Mouse (Mus musculus) forebrain, embryonic 15.5 days (tissue): Measurements from ENCODE around the gene Ccr8. TPM values are rescaled to one million over a fixed set of nuclear protein-coding genes. Genes with fewer than 3 reads are reported as not detected.

Experiments
- ATAC-seq: fragments of 200-750 bp; cut with Nextera tagmentation; replicated peaks from 2 replicates; pipeline ENCODE4 v1.8.0; 2017; ENCODE audit warnings: mild to moderate bottlenecking, moderate TSS enrichment, moderate library complexity
- H3K27ac ChIP-seq: fragments of 300-500 bp; sonication (generic); replicated peaks from 2 replicates; pipeline ENCODE4 v1.5.1; 2015; ENCODE audit warnings: mild to moderate bottlenecking, inconsistent platforms
- H3K27me3 ChIP-seq: fragments of 300-500 bp; sonication (generic); 2 replicates; pipeline ENCODE4 v1.6.1; 2015; ENCODE audit warnings: inconsistent platforms
- H3K36me3 ChIP-seq: fragments of 300-500 bp; sonication (generic); 2 replicates; pipeline ENCODE4 v1.6.1; 2015; ENCODE audit warnings: mild to moderate bottlenecking, inconsistent platforms
- H3K4me1 ChIP-seq: fragments of 300-500 bp; sonication (generic); 2 replicates; pipeline ENCODE4 v1.6.1; 2015; ENCODE audit warnings: inconsistent platforms
- H3K4me2 ChIP-seq: fragments of 300-500 bp; sonication (generic); replicated peaks from 2 replicates; pipeline ENCODE4 v1.6.1; 2015; ENCODE audit warnings: mild to moderate bottlenecking, inconsistent platforms
- H3K4me3 ChIP-seq: fragments of 300-500 bp; sonication (generic); 2 replicates; pipeline ENCODE4 v1.5.1; 2015; ENCODE audit warnings: mild to moderate bottlenecking, inconsistent platforms
- H3K9ac ChIP-seq: fragments of 300-500 bp; sonication (generic); replicated peaks from 2 replicates; pipeline ENCODE4 v1.6.1; 2015; ENCODE audit warnings: mild to moderate bottlenecking, inconsistent platforms
- H3K9me3 ChIP-seq: fragments of 300-500 bp; sonication (generic); 2 replicates; pipeline ENCODE4 v1.6.1; 2016; ENCODE audit warnings: inconsistent platforms
- WGBS: fragments of 180-500 bp; shearing (Covaris S2); methylation state at CpG from one replicate; pipeline ENCODE4 v1.1.7; 2015; ENCODE audit warnings: mixed read lengths; 5-methylcytosine and 5-hydroxymethylcytosine counted together
- polyA plus RNA-seq: library from polyadenylated mRNA; unstranded; fragments of >200 nt; fragmentation: Nextera tagmentation; extraction: Ambion mirVana; gene quantifications from 2 replicates; pipeline ENCODE4 v1.2.1, GENCODE M21; 2015

The Ccr8 gene
- polyA plus RNA-seq, 1 experiment from 2014 or later = not detected

DNA sequence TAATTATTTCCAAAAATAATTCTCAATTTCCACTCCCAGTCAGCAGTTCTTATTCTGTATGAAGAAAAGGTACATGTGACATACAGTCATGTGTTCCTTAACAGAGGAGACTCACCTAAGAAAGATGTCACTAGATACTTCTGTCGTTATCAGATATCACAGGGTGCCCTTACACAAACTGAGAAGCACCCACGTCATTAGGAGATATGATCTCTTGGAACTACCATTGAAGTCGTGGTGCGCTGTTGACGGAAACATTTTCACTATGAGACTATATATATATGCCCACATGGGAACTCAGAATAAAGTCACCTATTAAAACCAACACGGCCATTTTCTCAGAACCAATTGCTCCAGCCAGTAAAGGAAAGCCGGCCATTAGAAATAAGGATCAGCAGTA lies 17.4 kb upstream of the Ccr8 start:
- WGBS = 88% methylated on average over 7 of the region's 7 CpGs
- no peak overlapping the region for H3K4me3 ChIP-seq
- no peak for ATAC-seq
- H3K9me3 ChIP-seq = no peaks in the 10 kb centered on the region
- no peaks in the 10 kb centered on the region for H3K27me3 ChIP-seq
- H3K4me1 ChIP-seq = 0 out of 2 replicates have a peak, but pooled peaks cover 2% of the 10 kb centered on the region
- H3K27ac ChIP-seq = no peak overlapping the region
- no peak overlapping the region for H3K4me2 ChIP-seq
- no peak overlapping the region for H3K9ac ChIP-seq
- no peaks in the 10 kb centered on the region for H3K36me3 ChIP-seq

GRCm38 (mm10) chr9:120078241-120078640 lies 13.7 kb upstream of the Ccr8 start:
- no peak overlapping the region for H3K4me3 ChIP-seq
- H3K27ac ChIP-seq = no peak overlapping the region
- H3K4me1 ChIP-seq = 0 out of 2 replicates have a peak, but pooled peaks cover 2% of the 10 kb centered on the region
- H3K9me3 ChIP-seq = no peaks in the 10 kb centered on the region
- H3K4me2 ChIP-seq = no peak overlapping the region
- H3K9ac ChIP-seq = no peak overlapping the region
- H3K36me3 ChIP-seq = no peaks in the 10 kb centered on the region
- 68% methylated on average over 3 of the region's 3 CpGs for WGBS
- ATAC-seq = no peak
- H3K27me3 ChIP-seq = no peaks in the 10 kb centered on the region

DNA sequence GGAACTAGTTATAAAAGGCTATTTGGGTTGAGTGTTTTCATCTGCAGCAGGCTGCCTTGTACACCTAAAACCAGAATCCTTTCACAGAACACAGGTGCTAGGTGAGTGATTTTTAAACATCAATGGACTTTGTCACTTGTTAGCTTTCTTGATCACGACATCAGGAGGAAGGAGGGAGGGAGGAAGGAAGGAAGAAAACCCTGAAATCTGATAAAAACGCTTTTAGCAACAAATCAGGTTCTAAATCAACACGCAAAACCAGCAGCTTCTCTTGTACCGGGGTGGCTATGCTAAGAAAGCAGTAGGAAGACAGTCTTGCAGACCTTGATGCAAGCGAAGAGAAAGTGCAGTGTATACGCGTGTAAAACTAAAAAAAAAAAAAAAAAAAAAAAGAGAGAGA lies 12.0 kb upstream of the Ccr8 start:
- Histone ChIP-seq H3K9ac (no peak overlapping the region), H3K27ac (no peak overlapping the region), H3K4me3 (no peak overlapping the region), H3K36me3 (no peaks in the 10 kb centered on the region), H3K27me3 (no peaks in the 10 kb centered on the region), H3K4me2 (no peak overlapping the region), H3K4me1 (0 out of 2 replicates have a peak, but pooled peaks cover 2% of the 10 kb centered on the region), H3K9me3 (no peaks in the 10 kb centered on the region)
- 78% methylated on average over 7 of the region's 7 CpGs for WGBS
- ATAC-seq = no peak

DNA sequence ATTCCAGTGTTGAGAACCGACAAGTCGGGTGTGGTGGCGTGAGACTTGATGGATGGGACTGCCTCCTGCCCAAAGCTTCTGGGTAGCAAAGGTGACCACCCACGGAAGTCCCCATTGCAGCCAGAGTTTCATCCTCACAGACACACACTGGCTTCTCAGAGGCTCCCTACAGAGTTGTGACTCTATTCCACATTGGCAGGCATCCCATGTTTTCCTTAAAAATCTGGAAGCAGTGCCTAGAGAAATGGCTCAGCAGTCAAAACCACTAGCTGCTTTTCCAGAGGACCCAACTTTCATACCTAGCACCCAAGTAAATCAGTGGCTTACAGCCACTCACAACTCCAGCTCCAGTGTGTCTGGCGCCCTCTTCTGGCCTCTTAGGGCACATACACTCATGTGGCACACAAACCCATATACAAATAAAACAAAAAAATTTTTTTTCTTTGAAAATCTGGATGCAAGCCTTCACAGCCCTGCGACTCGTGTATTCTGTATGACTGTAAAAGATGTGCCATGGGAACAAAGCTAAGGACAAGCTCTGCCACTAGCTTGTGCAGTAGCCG lies 11.3 kb upstream of the Ccr8 start:
- Histone ChIP-seq H3K27ac (no peak overlapping the region), H3K9ac (no peak overlapping the region), H3K4me1 (0 out of 2 replicates have a peak, but pooled peaks cover 2% of the 10 kb centered on the region), H3K36me3 (no peaks in the 10 kb centered on the region), H3K9me3 (no peaks in the 10 kb centered on the region), H3K4me2 (no peak overlapping the region), H3K27me3 (no peaks in the 10 kb centered on the region), H3K4me3 (no peak overlapping the region)
- WGBS = 86% methylated on average over 8 of the region's 8 CpGs
- ATAC-seq = no peak

DNA sequence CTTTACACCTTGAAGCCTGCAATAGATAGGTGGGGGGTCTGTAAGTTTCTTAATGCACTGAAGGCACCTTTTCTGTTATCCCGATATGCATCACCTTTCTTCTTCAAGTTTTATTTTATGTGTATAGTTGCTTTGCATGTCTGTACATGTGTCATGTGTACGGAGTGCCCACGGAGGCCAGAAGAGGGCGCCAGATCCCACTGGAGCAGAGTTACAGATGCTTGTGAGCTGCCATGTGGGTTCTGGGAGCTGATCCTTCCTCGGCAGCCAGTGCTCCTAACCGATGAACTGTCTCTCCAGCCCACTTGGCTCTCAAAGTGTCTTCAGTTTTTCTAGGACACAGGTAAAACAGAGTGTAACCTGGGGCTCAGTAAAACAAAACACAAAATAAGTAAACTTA lies 10.7 kb upstream of the Ccr8 start:
- no peak for ATAC-seq

GRCm38 (mm10) chr9:120081967-120082366 lies 9.9 kb upstream of the Ccr8 start:
- Histone ChIP-seq H3K27ac (no peak overlapping the region), H3K4me2 (no peak overlapping the region), H3K4me3 (no peak overlapping the region), H3K36me3 (no peaks in the 10 kb centered on the region), H3K9me3 (no peaks in the 10 kb centered on the region), H3K4me1 (0 out of 2 replicates have a peak, but pooled peaks cover 2% of the 10 kb centered on the region), H3K27me3 (no peaks in the 10 kb centered on the region), H3K9ac (no peak overlapping the region)
- 76% methylated on average over 5 of the region's 5 CpGs for WGBS
- no peak for ATAC-seq

More for the DNA sequence above, 10.7 kb upstream of the Ccr8 start:
- Histone ChIP-seq H3K4me1 (0 out of 2 replicates have a peak, but pooled peaks cover 2% of the 10 kb centered on the region), H3K27ac (no peak overlapping the region), H3K4me2 (no peak overlapping the region), H3K36me3 (no peaks in the 10 kb centered on the region), H3K4me3 (no peak overlapping the region), H3K9me3 (no peaks in the 10 kb centered on the region), H3K27me3 (no peaks in the 10 kb centered on the region), H3K9ac (no peak overlapping the region)
- WGBS = 72% methylated on average over 6 of the region's 6 CpGs

DNA sequence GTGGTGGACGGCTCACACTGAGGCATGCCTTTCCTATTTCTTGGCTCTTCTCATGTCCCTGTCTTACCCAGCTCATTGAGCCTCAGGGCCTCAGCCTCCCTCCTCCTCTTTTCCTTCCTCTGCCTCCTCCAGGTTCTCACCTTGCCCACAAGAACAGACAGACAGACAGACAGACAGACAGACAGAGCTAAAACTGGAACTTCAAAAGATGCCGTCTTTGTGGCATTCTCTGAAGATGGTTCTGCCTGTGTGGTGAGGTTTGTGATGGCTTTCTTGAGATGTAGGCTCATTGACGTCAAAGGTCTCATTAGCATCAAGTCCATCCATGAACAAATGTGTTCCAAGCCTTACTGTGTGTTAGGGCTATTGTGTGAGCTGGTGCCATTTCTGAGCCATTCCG lies 9.2 kb upstream of the Ccr8 start:
- no peaks in the 10 kb centered on the region for H3K9me3 ChIP-seq
- ATAC-seq = no peak
- H3K36me3 ChIP-seq = no peaks in the 10 kb centered on the region
- no peaks in the 10 kb centered on the region for H3K27me3 ChIP-seq
- no peak overlapping the region for H3K9ac ChIP-seq
- no peak overlapping the region for H3K4me3 ChIP-seq
- WGBS = 72% methylated on average over 4 of the region's 4 CpGs
- no peak overlapping the region for H3K4me2 ChIP-seq
- H3K27ac ChIP-seq = no peak overlapping the region
- 0 out of 2 replicates have a peak, but pooled peaks cover under 1% of the 10 kb centered on the region for H3K4me1 ChIP-seq

- H3K4me2 ChIP-seq = no peak overlapping the region
- 86% methylated on average over 18 of the region's 18 CpGs for WGBS
Observed at GRCm38 (mm10) chr9:120083158-120083894, 8.6 kb upstream of the Ccr8 start.

GRCm38 (mm10) chr9:120084406-120084805 lies 7.5 kb upstream of the Ccr8 start:
- no peak for ATAC-seq
- Histone ChIP-seq H3K4me2 (no peak overlapping the region), H3K9ac (no peak overlapping the region)

More at GRCm38 (mm10) chr9:120083158-120083894, 8.6 kb upstream of the Ccr8 start:
- H3K36me3 ChIP-seq = no peaks in the 10 kb centered on the region
- no peak for ATAC-seq
- H3K9me3 ChIP-seq = no peaks in the 10 kb centered on the region
- no peaks in the 10 kb centered on the region for H3K27me3 ChIP-seq
- no peak overlapping the region for H3K9ac ChIP-seq
- H3K4me1 ChIP-seq = no peaks in the 10 kb centered on the region
- no peak overlapping the region for H3K27ac ChIP-seq
- H3K4me3 ChIP-seq = no peak overlapping the region

DNA sequence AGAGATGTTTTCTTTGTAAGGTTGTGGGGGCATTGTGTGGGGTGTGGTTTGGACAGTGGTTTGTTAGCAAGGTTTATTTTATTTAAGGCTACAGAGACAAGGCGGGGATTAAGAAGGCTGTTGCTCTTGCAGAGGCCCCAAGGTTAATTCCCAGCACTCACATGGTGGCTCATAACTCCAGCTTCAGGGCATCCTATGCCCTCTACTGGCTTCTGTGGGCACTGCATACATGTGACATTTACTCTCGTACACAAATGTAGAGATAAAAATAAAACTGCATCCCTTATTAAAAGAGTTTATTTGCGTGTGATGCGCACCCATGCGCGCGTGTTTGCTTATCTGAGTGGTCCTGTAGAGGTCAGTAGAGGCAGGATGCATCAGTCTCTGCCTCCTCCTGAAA lies 2.8 kb upstream of the Ccr8 start:
- H3K27ac ChIP-seq = no peak overlapping the region
- H3K9me3 ChIP-seq = no peaks in the 10 kb centered on the region
- H3K4me1 ChIP-seq = no peaks in the 10 kb centered on the region
- H3K36me3 ChIP-seq = no peaks in the 10 kb centered on the region
- WGBS = 86% methylated on average over 7 of the region's 7 CpGs
- H3K4me2 ChIP-seq = no peak overlapping the region
- no peak overlapping the region for H3K9ac ChIP-seq
- ATAC-seq = no peak
- no peak overlapping the region for H3K4me3 ChIP-seq
- no peaks in the 10 kb centered on the region for H3K27me3 ChIP-seq

More at GRCm38 (mm10) chr9:120084406-120084805, 7.5 kb upstream of the Ccr8 start:
- no peaks in the 10 kb centered on the region for H3K4me1 ChIP-seq
- H3K9me3 ChIP-seq = no peaks in the 10 kb centered on the region
- H3K27me3 ChIP-seq = no peaks in the 10 kb centered on the region
- no peaks in the 10 kb centered on the region for H3K36me3 ChIP-seq
- H3K4me3 ChIP-seq = no peak overlapping the region
- no peak overlapping the region for H3K27ac ChIP-seq
- WGBS = 91% methylated on average over 9 of the region's 9 CpGs

- WGBS = 87% methylated on average over 10 of the region's 10 CpGs
- Histone ChIP-seq H3K4me1 (no peaks in the 10 kb centered on the region), H3K27ac (no peak overlapping the region), H3K9ac (no peak overlapping the region), H3K4me3 (no peak overlapping the region), H3K4me2 (no peak overlapping the region), H3K27me3 (no peaks in the 10 kb centered on the region), H3K9me3 (no peaks in the 10 kb centered on the region), H3K36me3 (no peaks in the 10 kb centered on the region)
- ATAC-seq = no peak
Observed at GRCm38 (mm10) chr9:120091086-120091485, 828 bp upstream of the Ccr8 start.

DNA sequence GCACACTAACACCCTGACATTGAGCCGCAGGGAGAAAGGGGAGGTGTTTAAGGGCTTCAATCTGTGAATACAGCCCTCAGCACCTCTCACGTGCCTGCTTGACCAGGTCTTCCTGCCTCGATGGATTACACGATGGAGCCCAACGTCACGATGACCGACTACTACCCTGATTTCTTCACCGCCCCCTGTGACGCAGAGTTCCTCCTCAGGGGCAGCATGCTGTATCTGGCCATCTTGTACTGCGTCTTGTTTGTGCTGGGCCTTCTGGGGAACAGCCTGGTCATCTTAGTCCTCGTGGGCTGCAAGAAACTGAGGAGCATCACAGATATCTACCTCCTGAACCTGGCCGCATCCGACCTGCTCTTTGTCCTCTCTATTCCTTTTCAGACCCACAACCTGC lies 1.8 kb downstream of the Ccr8 start:
- H3K9me3 ChIP-seq = no peaks in the 10 kb centered on the region
- no peak overlapping the region for H3K27ac ChIP-seq
- H3K9ac ChIP-seq = no peak overlapping the region
- WGBS = 91% methylated on average over 13 of the region's 13 CpGs
- no peak for ATAC-seq
- no peak overlapping the region for H3K4me3 ChIP-seq
- H3K36me3 ChIP-seq = no peaks in the 10 kb centered on the region
- 0 out of 2 replicates have a peak, but pooled peaks cover 3% of the 10 kb centered on the region for H3K4me1 ChIP-seq
- H3K27me3 ChIP-seq = no peaks in the 10 kb centered on the region
- H3K4me2 ChIP-seq = no peak overlapping the region
